Mouse (Mus musculus): ENCODE results near the gene Slc35g1.

Slc35g1 gene

DNA sequence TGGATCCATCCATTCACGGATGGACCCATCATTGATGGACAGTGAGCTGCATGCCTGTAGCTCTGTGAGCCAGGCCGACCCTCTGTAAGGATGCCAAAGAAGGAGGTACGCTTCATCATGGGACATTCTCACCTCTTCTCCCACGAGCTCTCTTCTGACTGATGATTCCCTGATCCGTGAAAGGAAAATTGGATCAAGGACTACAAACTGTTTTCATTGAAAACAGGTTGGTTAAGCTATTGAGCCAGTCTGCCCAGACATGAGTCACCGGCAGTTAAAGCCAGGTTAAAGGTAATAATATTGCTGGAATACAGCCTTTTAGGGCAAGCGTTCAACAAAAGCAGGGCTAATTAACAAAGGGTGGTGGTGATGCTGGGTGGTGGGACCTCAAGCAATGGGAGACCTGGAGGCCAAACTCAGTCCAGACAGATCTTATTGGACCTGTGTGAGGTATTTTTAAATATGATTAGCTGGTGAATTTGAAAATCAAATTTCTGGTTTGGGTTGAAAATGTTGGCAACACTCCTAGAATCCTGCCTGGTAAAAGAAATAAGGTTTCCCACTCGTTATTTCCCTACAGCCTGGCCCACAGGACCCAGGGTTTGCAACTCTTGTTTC is 39.5 kb upstream of the Slc35g1 start:
- Histone ChIP-seq H3K36me3 (ENCODE audit: insufficient read depth, low read length) (no peaks in the 10 kb centered on the region), H3K27me3 (ENCODE audit: insufficient read depth, low read length) (peaks cover 2% of the 10 kb centered on the region), H3K4me1 (replicated peaks; ENCODE audit: low read depth, low read length) (peaks cover 28% of the 10 kb centered on the region), H3K4me3 (replicated peaks; ENCODE audit: low read length) (no peak overlapping the region), H3K9me3 (ENCODE audit: low read length) (no peaks in the 10 kb centered on the region)
- TF ChIP-seq POU5F1 (IDR thresholded peaks at IDR 0.05; ENCODE audit: borderline replicate concordance, low read length) = no peak
- no peak for TF ChIP-seq NANOG (IDR thresholded peaks at IDR 0.05; ENCODE audit: borderline replicate concordance, low read length)
- no peak for TF ChIP-seq CTCF (conservative IDR thresholded peaks at IDR 0.05; ENCODE audit: low read length)

GRCm38 (mm10) chr19:38357956-38358623 is 37.7 kb upstream of the Slc35g1 start:
- H3K9me3 ChIP-seq (ENCODE audit: low read length) = no peaks in the 10 kb centered on the region
- H3K36me3 ChIP-seq (ENCODE audit: insufficient read depth, low read length) = no peaks in the 10 kb centered on the region
- peaks cover 14% of the 10 kb centered on the region for H3K4me1 ChIP-seq (replicated peaks; ENCODE audit: low read depth, low read length)
- no peaks in the 10 kb centered on the region for H3K27me3 ChIP-seq (ENCODE audit: insufficient read depth, low read length)
- no peak overlapping the region for H3K4me3 ChIP-seq (replicated peaks; ENCODE audit: low read length)
- TF ChIP-seq NANOG (IDR thresholded peaks at IDR 0.05; ENCODE audit: borderline replicate concordance, low read length) (no peak), POU5F1 (IDR thresholded peaks at IDR 0.05; ENCODE audit: borderline replicate concordance, low read length) (no peak), CTCF (conservative IDR thresholded peaks at IDR 0.05; ENCODE audit: low read length) (no peak)

- TF ChIP-seq POU5F1 (IDR thresholded peaks at IDR 0.05; ENCODE audit: borderline replicate concordance, low read length) (no peak), NANOG (IDR thresholded peaks at IDR 0.05; ENCODE audit: borderline replicate concordance, low read length) (no peak), CTCF (conservative IDR thresholded peaks at IDR 0.05; ENCODE audit: low read length) (no peak)
- Histone ChIP-seq H3K4me1 (replicated peaks; ENCODE audit: low read depth, low read length) (peaks cover 9% of the 10 kb centered on the region), H3K9me3 (ENCODE audit: low read length) (no peaks in the 10 kb centered on the region), H3K36me3 (ENCODE audit: insufficient read depth, low read length) (no peaks in the 10 kb centered on the region), H3K27me3 (ENCODE audit: insufficient read depth, low read length) (no peaks in the 10 kb centered on the region), H3K4me3 (replicated peaks; ENCODE audit: low read length) (no peak overlapping the region)
These were observed 36.5 kb upstream of the Slc35g1 start for GRCm38 (mm10) chr19:38359287-38359686.

DNA sequence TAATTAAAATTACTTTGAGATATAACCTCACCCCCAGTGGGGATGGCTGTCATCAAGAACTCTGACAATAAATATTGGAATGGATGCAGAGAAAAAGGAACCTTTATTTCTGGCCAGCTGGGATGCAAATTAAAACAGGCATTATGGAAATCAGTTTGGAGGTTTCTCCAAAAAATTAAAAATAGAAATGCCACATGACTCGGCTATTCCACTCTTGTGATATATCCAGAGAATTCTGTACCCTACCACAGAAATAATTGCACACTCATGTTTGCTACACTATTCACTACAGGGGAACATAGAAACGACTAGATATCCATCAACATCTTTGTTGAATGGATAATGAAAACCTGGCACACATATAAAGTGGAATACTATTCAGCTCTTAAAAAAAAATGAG is 33.9 kb upstream of the Slc35g1 start:
- H3K36me3 ChIP-seq (ENCODE audit: insufficient read depth, low read length) = no peaks in the 10 kb centered on the region
- TF ChIP-seq POU5F1 (IDR thresholded peaks at IDR 0.05; ENCODE audit: borderline replicate concordance, low read length) (no peak), NANOG (IDR thresholded peaks at IDR 0.05; ENCODE audit: borderline replicate concordance, low read length) (no peak), CTCF (conservative IDR thresholded peaks at IDR 0.05; ENCODE audit: low read length) (no peak)

GRCm38 (mm10) chr19:38363358-38363757 is 32.4 kb upstream of the Slc35g1 start:
- H3K27me3 ChIP-seq (ENCODE audit: insufficient read depth, low read length) = no peaks in the 10 kb centered on the region
- peaks cover 7% of the 10 kb centered on the region for H3K4me1 ChIP-seq (replicated peaks; ENCODE audit: low read depth, low read length)
- no peaks in the 10 kb centered on the region for H3K9me3 ChIP-seq (ENCODE audit: low read length)
- TF ChIP-seq CTCF (conservative IDR thresholded peaks at IDR 0.05; ENCODE audit: low read length) (no peak), NANOG (IDR thresholded peaks at IDR 0.05; ENCODE audit: borderline replicate concordance, low read length) (no peak), POU5F1 (IDR thresholded peaks at IDR 0.05; ENCODE audit: borderline replicate concordance, low read length) (no peak)
- no peak overlapping the region for H3K4me3 ChIP-seq (replicated peaks; ENCODE audit: low read length)
- H3K36me3 ChIP-seq (ENCODE audit: insufficient read depth, low read length) = no peaks in the 10 kb centered on the region

More for the DNA sequence above, 33.9 kb upstream of the Slc35g1 start:
- Histone ChIP-seq H3K4me1 (replicated peaks; ENCODE audit: low read depth, low read length) (peaks cover 7% of the 10 kb centered on the region), H3K9me3 (ENCODE audit: low read length) (no peaks in the 10 kb centered on the region), H3K27me3 (ENCODE audit: insufficient read depth, low read length) (no peaks in the 10 kb centered on the region), H3K4me3 (replicated peaks; ENCODE audit: low read length) (no peak overlapping the region)

GRCm38 (mm10) chr19:38363879-38364659 is 31.7 kb upstream of the Slc35g1 start:
- Histone ChIP-seq H3K9me3 (ENCODE audit: low read length) (no peaks in the 10 kb centered on the region; the same call in 1 of the 2 replicates), H3K36me3 (ENCODE audit: insufficient read depth, low read length) (no peaks in the 10 kb centered on the region), H3K4me1 (replicated peaks; ENCODE audit: low read depth, low read length) (peaks cover 7% of the 10 kb centered on the region), H3K27me3 (ENCODE audit: insufficient read depth, low read length) (no peaks in the 10 kb centered on the region), H3K4me3 (replicated peaks; ENCODE audit: low read length) (no peak overlapping the region)
- TF ChIP-seq NANOG (IDR thresholded peaks at IDR 0.05; ENCODE audit: borderline replicate concordance, low read length) (no peak), POU5F1 (IDR thresholded peaks at IDR 0.05; ENCODE audit: borderline replicate concordance, low read length) (no peak), CTCF (conservative IDR thresholded peaks at IDR 0.05; ENCODE audit: low read length) (no peak)

- H3K9me3 ChIP-seq (ENCODE audit: low read length) = no peaks in the 10 kb centered on the region; the same call in 1 of the 2 replicates
- no peaks in the 10 kb centered on the region for H3K36me3 ChIP-seq (ENCODE audit: insufficient read depth, low read length)
- peaks cover 7% of the 10 kb centered on the region for H3K4me1 ChIP-seq (replicated peaks; ENCODE audit: low read depth, low read length)
- TF ChIP-seq CTCF (conservative IDR thresholded peaks at IDR 0.05; ENCODE audit: low read length) (no peak), POU5F1 (IDR thresholded peaks at IDR 0.05; ENCODE audit: borderline replicate concordance, low read length) (no peak), NANOG (IDR thresholded peaks at IDR 0.05; ENCODE audit: borderline replicate concordance, low read length) (no peak)
- no peaks in the 10 kb centered on the region for H3K27me3 ChIP-seq (ENCODE audit: insufficient read depth, low read length)
- H3K4me3 ChIP-seq (replicated peaks; ENCODE audit: low read length) = no peak overlapping the region
These were observed 30.7 kb upstream of the Slc35g1 start for GRCm38 (mm10) chr19:38364939-38365614.
